Mouse (Mus musculus) kidney, postnatal 0 days (tissue): ENCODE measurements around the gene F13a1. TPM values are rescaled to one million over a fixed set of nuclear protein-coding genes. Genes with fewer than 3 reads are reported as not detected.

Source experiments
- ATAC-seq: fragments of 200-750 bp; cut with Nextera tagmentation; replicated peaks from 2 replicates; pipeline ENCODE4 v1.8.0; 2017; ENCODE audit warnings: low read depth, moderate number of reproducible peaks, moderate TSS enrichment, moderate library complexity; ENCODE audit not compliant: low FRiP score
- DNase-seq: peaks from one replicate; pipeline ENCODE4 v3.0.0-alpha.2; 2016; ENCODE audit warnings: low spot score
- H3K27ac ChIP-seq: fragments of 300-500 bp; sonication (generic); 2 replicates; pipeline ENCODE4 v1.5.1; 2014; ENCODE audit warnings: mild to moderate bottlenecking
- H3K27me3 ChIP-seq: fragments of 300-500 bp; sonication (generic); 2 replicates; pipeline ENCODE4 v1.6.1; 2014; ENCODE audit warnings: low read length, mixed read lengths; ENCODE audit not compliant: insufficient read depth
- H3K36me3 ChIP-seq: fragments of 300-500 bp; sonication (generic); 2 replicates; pipeline ENCODE4 v1.6.1; 2014; ENCODE audit warnings: low read length, mixed read lengths; ENCODE audit not compliant: insufficient read depth
- H3K4me1 ChIP-seq: fragments of 300-500 bp; sonication (generic); replicated peaks from 2 replicates; pipeline ENCODE4 v1.6.1; 2014; ENCODE audit warnings: antibody characterized with exemption, low read length, mixed read lengths; ENCODE audit not compliant: insufficient read depth
- H3K4me2 ChIP-seq: fragments of 300-500 bp; sonication (generic); 2 replicates; pipeline ENCODE4 v1.6.1; 2014; ENCODE audit warnings: mild to moderate bottlenecking, low read length, moderate library complexity, mixed read lengths
- H3K4me3 ChIP-seq: fragments of 300-500 bp; sonication (generic); replicated peaks from 2 replicates; pipeline ENCODE4 v1.5.1; 2014; ENCODE audit warnings: low read depth, low read length
- H3K9ac ChIP-seq: fragments of 300-500 bp; sonication (generic); 2 replicates; pipeline ENCODE4 v1.6.1; 2014; ENCODE audit warnings: low read depth, low read length
- H3K9me3 ChIP-seq: fragments of 300-500 bp; sonication (generic); replicated peaks from 2 replicates; pipeline ENCODE4 v1.6.1; 2016; ENCODE audit warnings: low read length, inconsistent platforms, mixed read lengths
- CTCF ChIP-seq: IDR thresholded peaks from 2 replicates; pipeline ENCODE4 v1.5.1; 2016; ENCODE audit warnings: antibody characterized with exemption, low read depth, mild to moderate bottlenecking, moderate library complexity
- WGBS: fragments of 180-500 bp; shearing (Covaris S2); extraction: QIAGEN DNeasy Blood & Tissue Kit; methylation state at CpG from one replicate; pipeline ENCODE4 v1.1.7; 2014; 5-methylcytosine and 5-hydroxymethylcytosine counted together
- polyA plus RNA-seq: library from polyadenylated mRNA; unstranded; fragments of >200 nt; fragmentation: Nextera tagmentation; extraction: Ambion mirVana; gene quantifications from 2 replicates; pipeline ENCODE4 v1.2.1, GENCODE M21; 2015

The F13a1 gene
- polyA plus RNA-seq, 1 experiment from 2014 or later: 5.5 TPM

DNA sequence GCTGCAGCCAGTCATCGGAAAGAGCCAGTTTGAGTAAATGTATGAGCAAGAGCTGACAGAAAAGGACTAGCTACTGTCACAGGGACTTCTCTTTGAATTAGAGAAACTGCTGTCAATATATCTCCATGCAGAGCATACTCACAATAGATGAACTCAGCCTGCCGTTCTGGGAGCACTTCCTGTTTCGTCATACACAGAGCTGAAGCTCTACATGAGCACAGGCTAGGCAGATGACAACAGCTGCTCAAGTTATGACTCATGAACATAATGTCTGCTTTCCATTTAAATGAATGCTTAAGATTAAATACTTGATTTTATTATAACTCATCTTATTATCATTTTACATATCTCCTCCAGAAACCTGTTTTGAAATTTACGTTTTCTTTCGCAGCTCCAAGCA is 39.3 kb downstream of the F13a1 start:
- TF ChIP-seq CTCF: no peak
- H3K4me1 ChIP-seq: no peaks in the 10 kb centered on the region
- DNase-seq (no peak), ATAC-seq (no peak)
- no peak overlapping the region for H3K27ac ChIP-seq
- no peaks in the 10 kb centered on the region for H3K27me3 ChIP-seq
- 81% methylated on average over 5 of the region's 5 CpGs for WGBS
- no peaks in the 10 kb centered on the region for H3K9me3 ChIP-seq
- H3K9ac ChIP-seq: no peak overlapping the region
- no peak overlapping the region for H3K4me3 ChIP-seq
- H3K4me2 ChIP-seq: no peak overlapping the region
- H3K36me3 ChIP-seq: no peaks in the 10 kb centered on the region

DNA sequence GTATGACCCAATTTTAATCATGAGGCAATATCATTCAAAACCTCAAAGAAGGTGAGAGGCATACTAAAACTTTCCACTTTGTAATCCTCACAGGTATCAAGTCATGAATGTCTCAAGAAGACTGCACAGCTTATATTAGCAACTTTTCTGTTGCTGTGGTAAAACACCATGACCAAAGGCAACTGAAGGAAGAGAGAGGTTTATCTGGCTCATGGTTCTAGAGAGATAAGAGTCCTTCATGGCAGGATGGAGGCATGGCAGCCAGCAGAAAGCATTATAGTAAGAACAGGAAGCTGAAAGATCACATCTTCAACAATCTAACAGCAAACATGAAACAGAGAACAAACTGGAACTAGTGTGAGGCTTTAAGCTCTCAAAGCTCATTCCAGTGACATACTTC is 43.8 kb downstream of the F13a1 start:
- TF ChIP-seq CTCF: no peak
- H3K4me2 ChIP-seq: no peak overlapping the region
- DNase-seq (no peak), ATAC-seq (no peak)
- H3K9ac ChIP-seq: no peak overlapping the region
- no peaks in the 10 kb centered on the region for H3K4me1 ChIP-seq
- no peaks in the 10 kb centered on the region for H3K9me3 ChIP-seq
- no peaks in the 10 kb centered on the region for H3K27me3 ChIP-seq
- H3K27ac ChIP-seq: no peak overlapping the region
- no peak overlapping the region for H3K4me3 ChIP-seq
- H3K36me3 ChIP-seq: no peaks in the 10 kb centered on the region

DNA sequence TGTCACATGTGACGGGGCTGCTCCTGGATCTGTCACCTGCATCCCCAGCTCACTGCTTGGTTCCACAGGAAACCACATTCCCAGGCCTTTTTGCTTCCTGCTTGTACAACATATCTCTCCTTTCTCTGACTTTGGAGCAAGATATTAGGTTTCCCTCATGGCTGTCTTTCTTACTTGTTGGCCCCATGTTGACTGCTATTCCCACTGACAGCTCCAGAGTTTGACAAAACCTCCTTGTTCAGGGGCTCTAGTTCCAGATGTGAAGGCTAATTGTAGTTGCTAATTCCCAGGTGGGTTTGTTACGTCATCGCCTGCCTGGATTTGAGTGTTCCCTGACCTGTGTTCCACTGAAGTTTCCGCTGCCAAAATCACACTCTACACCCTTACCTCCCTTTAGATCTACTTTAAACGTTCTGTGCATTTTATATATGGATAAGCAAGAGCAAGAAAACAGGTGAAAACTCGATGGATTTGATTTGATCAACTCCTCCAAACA is 50.8 kb downstream of the F13a1 start:
- no peak for TF ChIP-seq CTCF
- Histone ChIP-seq H3K9ac (no peak overlapping the region), H3K4me2 (no peak overlapping the region), H3K27ac (no peak overlapping the region), H3K9me3 (no peaks in the 10 kb centered on the region), H3K36me3 (no peaks in the 10 kb centered on the region), H3K27me3 (no peaks in the 10 kb centered on the region), H3K4me1 (no peaks in the 10 kb centered on the region), H3K4me3 (no peak overlapping the region)
- WGBS: 75% methylated on average over 6 of the region's 6 CpGs
- ATAC-seq (no peak), DNase-seq (no peak)

DNA sequence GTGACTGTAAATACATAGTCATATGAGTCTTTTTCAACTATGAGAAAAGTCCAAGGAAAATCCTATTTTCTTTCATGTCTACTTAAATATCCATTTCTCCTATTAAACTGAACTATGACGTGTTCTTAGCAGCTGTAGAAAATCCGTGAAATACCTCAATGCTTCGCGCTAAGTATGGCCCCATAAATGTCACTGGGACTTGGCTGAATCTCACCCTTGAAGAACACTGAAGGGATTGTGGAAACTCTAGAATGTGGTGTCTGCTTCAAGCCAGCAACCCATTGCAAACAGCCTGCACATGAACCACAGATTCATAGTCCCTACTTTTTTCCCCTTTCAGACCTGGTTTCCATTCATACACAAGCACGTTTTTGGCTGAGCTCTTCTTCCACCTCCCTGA is 56.5 kb downstream of the F13a1 start:
- H3K27ac ChIP-seq: no peak overlapping the region
- H3K9ac ChIP-seq: no peak overlapping the region
- no peaks in the 10 kb centered on the region for H3K36me3 ChIP-seq
- DNase-seq (no peak), ATAC-seq (no peak)
- no peaks in the 10 kb centered on the region for H3K9me3 ChIP-seq
- no peak overlapping the region for H3K4me2 ChIP-seq
- 82% methylated on average over 5 of the region's 5 CpGs for WGBS
- H3K4me3 ChIP-seq: no peak overlapping the region
- no peak for TF ChIP-seq CTCF
- no peaks in the 10 kb centered on the region for H3K27me3 ChIP-seq
- no peaks in the 10 kb centered on the region for H3K4me1 ChIP-seq

DNA sequence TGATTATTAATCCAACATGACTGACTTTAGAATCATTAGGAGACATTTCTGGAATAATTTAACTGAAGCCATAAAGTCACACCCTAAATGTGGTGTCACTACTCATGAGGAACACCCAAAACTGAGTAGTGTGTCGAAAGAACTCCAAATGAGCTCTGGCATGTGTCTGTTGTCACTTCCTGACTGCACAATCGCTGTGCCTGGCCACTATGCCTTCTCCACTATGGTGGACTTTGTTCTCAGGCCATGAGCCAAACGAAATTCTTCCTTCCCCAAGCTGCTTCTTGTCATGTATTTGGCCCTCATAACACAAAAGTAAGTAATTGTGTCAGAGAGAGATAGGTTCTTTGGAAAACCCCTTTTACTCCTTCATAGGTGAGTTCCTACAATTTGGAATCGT is 61.7 kb downstream of the F13a1 start:
- H3K27ac ChIP-seq: no peak overlapping the region
- no peak overlapping the region for H3K4me3 ChIP-seq
- no peaks in the 10 kb centered on the region for H3K9me3 ChIP-seq
- TF ChIP-seq CTCF: no peak
- whole genome bisulfite sequencing: 68% methylated on average over 4 of the region's 4 CpGs
- no peaks in the 10 kb centered on the region for H3K36me3 ChIP-seq
- H3K4me2 ChIP-seq: no peak overlapping the region
- no peaks in the 10 kb centered on the region for H3K27me3 ChIP-seq
- H3K4me1 ChIP-seq: no peaks in the 10 kb centered on the region
- no peak for DNase-seq
- no peak overlapping the region for H3K9ac ChIP-seq
- no peak for ATAC-seq

DNA sequence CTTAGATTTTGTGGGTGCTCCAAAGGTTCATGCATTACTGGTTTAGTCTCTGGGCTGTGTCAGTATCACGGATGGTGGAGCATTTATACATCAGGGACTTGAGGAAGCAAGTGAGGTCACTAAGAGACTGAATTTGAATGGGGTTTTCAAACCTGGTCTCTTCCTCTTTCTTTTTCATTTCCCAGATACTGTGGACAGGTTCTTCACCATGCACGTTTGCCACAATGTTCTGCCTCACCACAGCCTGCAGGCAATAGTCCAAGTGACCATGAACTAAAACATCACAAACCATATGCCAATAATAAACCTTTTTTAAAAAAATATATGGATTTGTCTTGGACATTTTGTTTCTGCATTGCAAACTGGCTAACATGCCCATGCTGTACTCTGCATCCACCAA is 77.0 kb downstream of the F13a1 start:
- Histone ChIP-seq H3K36me3 (no peaks in the 10 kb centered on the region), H3K27me3 (no peaks in the 10 kb centered on the region), H3K4me3 (no peak overlapping the region), H3K4me1 (no peaks in the 10 kb centered on the region), H3K9me3 (no peaks in the 10 kb centered on the region), H3K27ac (no peak overlapping the region), H3K9ac (no peak overlapping the region), H3K4me2 (no peak overlapping the region)
- WGBS: 88% methylated on average over 2 of the region's 2 CpGs
- DNase-seq: no peak
- ATAC-seq: no peak
- TF ChIP-seq CTCF: no peak

DNA sequence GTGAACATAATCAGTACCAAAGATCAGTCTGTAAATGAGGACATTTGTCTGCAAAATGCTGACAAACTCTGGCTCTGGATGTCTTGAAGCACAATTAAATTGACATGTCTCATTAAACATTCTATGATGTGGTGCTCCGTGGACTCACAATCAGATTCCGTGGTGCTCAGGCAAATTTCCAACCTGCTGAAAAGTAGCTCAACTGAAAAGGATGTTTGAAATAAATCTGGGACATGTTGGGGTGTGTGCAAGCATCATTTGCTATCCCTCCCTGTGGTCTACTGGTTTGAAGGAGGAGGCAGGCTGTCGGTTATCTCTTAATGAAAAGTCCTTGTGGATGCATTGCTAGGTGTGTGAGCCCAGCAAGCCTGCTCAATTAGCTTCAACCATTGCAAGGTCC is 77.8 kb downstream of the F13a1 start:
- H3K27ac ChIP-seq: no peak overlapping the region
- WGBS: 54% methylated on average over 3 of the region's 3 CpGs
- TF ChIP-seq CTCF: no peak
- H3K27me3 ChIP-seq: no peaks in the 10 kb centered on the region
- no peak overlapping the region for H3K9ac ChIP-seq
- H3K4me3 ChIP-seq: no peak overlapping the region
- no peaks in the 10 kb centered on the region for H3K9me3 ChIP-seq
- ATAC-seq (no peak), DNase-seq (no peak)
- H3K36me3 ChIP-seq: no peaks in the 10 kb centered on the region
- H3K4me1 ChIP-seq: no peaks in the 10 kb centered on the region
- H3K4me2 ChIP-seq: no peak overlapping the region
